Mouse (Mus musculus): ENCODE measurements around the gene Tyw3. TPM values are rescaled to one million over a fixed set of nuclear protein-coding genes. Genes with fewer than 3 reads are reported as not detected.

The Tyw3 gene
- total RNA-seq, 1 experiment from 2014 or later = 4.0 TPM

GRCm38 (mm10) chr3:154570786-154571185 lies 26.1 kb downstream of the Tyw3 start:
- ATAC-seq (ENCODE audit: extremely low read depth, insufficient number of reproducible peaks, low FRiP score, poor library complexity, severe bottlenecking) = no peak

- ATAC-seq (ENCODE audit: extremely low read depth, insufficient number of reproducible peaks, low FRiP score, poor library complexity, severe bottlenecking) = no peak
Observed at GRCm38 (mm10) chr3:154570029-154570575, 26.8 kb downstream of the Tyw3 start.

GRCm38 (mm10) chr3:154565437-154565836 lies 31.5 kb downstream of the Tyw3 start:
- ATAC-seq (ENCODE audit: extremely low read depth, insufficient number of reproducible peaks, low FRiP score, poor library complexity, severe bottlenecking) = no peak

GRCm38 (mm10) chr3:154562192-154562591 lies 34.7 kb downstream of the Tyw3 start:
- no peak for ATAC-seq (ENCODE audit: extremely low read depth, insufficient number of reproducible peaks, low FRiP score, poor library complexity, severe bottlenecking)

GRCm38 (mm10) chr3:154551035-154551411 lies 45.9 kb downstream of the Tyw3 start:
- no peak for ATAC-seq (ENCODE audit: extremely low read depth, insufficient number of reproducible peaks, low FRiP score, poor library complexity, severe bottlenecking)

- no peak for ATAC-seq (ENCODE audit: extremely low read depth, insufficient number of reproducible peaks, low FRiP score, poor library complexity, severe bottlenecking)
Observed at GRCm38 (mm10) chr3:154550326-154551034, 46.4 kb downstream of the Tyw3 start.

GRCm38 (mm10) chr3:154548868-154549301 lies 48.0 kb downstream of the Tyw3 start:
- ATAC-seq (ENCODE audit: extremely low read depth, insufficient number of reproducible peaks, low FRiP score, poor library complexity, severe bottlenecking) = no peak

- no peak for ATAC-seq (ENCODE audit: extremely low read depth, insufficient number of reproducible peaks, low FRiP score, poor library complexity, severe bottlenecking)
Observed at GRCm38 (mm10) chr3:154547549-154548426, 49.1 kb downstream of the Tyw3 start.

GRCm38 (mm10) chr3:154546234-154546633 lies 50.7 kb downstream of the Tyw3 start:
- no peak for ATAC-seq (ENCODE audit: extremely low read depth, insufficient number of reproducible peaks, low FRiP score, poor library complexity, severe bottlenecking)

- ATAC-seq (ENCODE audit: extremely low read depth, insufficient number of reproducible peaks, low FRiP score, poor library complexity, severe bottlenecking) = no peak
Observed at GRCm38 (mm10) chr3:154540086-154540911, 56.6 kb downstream of the Tyw3 start.

DNA sequence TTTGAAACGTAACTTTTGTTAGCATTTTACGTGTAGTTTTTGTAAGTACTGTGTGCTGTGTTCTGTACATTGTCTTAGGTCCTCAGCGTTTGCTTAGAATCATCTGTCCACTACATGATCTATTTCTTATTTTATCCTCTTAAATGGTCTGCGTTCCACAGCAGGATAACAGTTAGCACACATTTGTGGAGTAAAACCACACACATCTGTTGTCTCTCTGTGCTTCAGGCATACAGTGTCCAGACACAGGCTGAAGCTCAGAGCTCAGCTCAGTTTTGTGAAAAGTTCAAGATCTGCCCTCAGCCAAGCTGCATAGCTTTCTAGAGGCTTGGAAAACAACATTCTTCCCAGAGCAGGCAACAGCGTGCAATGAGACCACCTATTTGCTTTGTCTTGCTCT lies 60.8 kb downstream of the Tyw3 start:
- no peak for ATAC-seq (ENCODE audit: extremely low read depth, insufficient number of reproducible peaks, low FRiP score, poor library complexity, severe bottlenecking)

DNA sequence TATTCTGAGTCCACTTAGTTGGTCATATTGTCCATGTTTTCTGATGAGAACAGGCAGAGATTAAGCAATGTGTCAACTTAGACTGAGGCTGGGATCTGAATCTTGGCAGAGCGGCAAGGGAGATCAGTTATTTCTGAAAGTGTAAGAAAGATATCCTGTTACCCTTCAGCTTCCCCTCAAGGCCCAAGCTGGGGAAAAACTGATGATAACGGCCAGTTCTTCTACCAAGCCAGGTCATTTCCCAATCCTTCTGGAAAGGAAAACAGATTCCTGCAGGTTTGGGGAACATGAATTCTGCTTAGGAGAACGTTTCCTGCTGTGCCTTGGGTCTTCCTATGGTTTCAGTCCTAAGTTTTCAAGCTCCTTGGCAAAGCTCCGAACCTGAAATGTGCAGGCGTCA lies 63.7 kb downstream of the Tyw3 start:
- no peak for ATAC-seq (ENCODE audit: extremely low read depth, insufficient number of reproducible peaks, low FRiP score, poor library complexity, severe bottlenecking)

DNA sequence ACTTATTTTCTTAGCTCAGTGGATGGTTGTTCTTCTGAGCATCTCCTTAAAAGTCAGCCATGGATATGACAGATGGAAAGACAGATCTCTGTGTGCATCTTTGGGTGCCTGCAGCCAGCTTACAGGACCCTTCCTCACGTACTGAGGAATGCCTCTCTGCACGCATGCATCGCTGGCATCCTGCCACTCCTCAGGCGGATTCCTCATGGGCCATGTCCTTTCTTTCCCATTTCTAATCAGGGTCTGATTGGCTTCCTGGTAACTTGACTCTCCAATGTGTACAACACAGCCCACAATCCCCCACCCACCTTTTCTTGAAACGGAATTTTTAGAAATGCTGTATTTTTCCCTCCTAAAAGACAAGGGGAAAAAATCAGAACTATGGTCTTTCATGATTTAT lies 67.9 kb downstream of the Tyw3 start:
- ATAC-seq (ENCODE audit: extremely low read depth, insufficient number of reproducible peaks, low FRiP score, poor library complexity, severe bottlenecking) = no peak

GRCm38 (mm10) chr3:154526610-154527009 lies 70.3 kb downstream of the Tyw3 start:
- no peak for ATAC-seq (ENCODE audit: extremely low read depth, insufficient number of reproducible peaks, low FRiP score, poor library complexity, severe bottlenecking)

Other genes starting within 250 kb of the Tyw3 start
- 1.4 and 1.7 TPM in 2 replicates for gene Cryz, start 393 bp downstream of the Tyw3 start, total RNA-seq (2017)
- not detected in 2 replicates for gene Erich3, start 66.8 kb upstream of the Tyw3 start, total RNA-seq (2017)